Mouse (Mus musculus) heart, postnatal 0 days (tissue): ENCODE results near the gene Mlxipl.

Experiments used
- CTCF ChIP-seq: IDR thresholded peaks from 2 replicates; pipeline ENCODE4 v1.5.1; 2016; ENCODE audit warnings: antibody characterized with exemption, control low read depth, low read depth
- EP300 ChIP-seq: IDR thresholded peaks from 2 replicates; pipeline ENCODE4 v1.6.1; 2016; ENCODE audit warnings: antibody characterized with exemption, low read depth

DNA sequence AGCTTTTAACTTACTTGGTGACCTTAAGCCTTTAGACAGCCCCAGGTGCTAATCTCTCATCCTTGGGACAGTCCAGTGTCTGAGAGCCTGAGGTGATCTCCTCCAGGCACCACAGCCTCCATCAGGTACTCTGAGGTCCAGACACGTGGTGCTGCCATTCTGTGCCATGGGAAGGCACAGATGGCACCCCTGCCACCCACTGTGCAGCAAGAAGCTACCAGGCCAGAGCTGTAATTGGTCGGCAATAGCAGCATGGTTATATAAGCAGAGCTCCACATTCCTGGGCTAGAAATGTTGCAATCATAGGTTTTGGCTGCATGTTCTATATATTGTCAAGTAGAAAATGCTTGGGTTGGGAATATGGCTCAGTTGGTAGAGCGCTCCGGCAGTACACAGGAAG lies 89.3 kb downstream of the Mlxipl start:
- TF ChIP-seq CTCF = no peak
- no peak for TF ChIP-seq EP300
